In the genomic region with DNA sequence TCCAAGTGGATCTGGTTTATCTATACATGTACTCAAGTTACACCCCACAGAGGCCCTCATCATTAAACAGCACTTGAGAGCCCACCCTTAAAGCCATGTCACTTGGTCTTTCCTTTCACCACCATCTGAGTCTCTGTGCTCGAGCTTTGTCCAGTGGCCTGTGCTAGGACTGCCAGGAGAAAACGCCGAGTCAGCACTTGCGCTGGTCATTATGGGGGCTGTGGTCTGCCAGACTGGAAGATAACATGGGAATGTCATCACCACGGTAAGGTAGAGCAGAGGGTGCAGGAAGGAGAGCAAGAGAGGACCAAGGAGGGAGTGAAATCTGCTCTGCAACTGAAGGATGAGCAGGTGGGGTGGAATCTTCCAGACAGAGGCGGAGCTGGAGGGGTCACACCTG, we compare ENCODE assay signal across 3 mouse cellular contexts.
TF ChIP-seq lines count a peak whose summit lies in the region.

No protein-coding gene starts in this region.

TF ChIP-seq in CH12.LX, 34 proteins besides CTCF, POLR2A, EP300 and RAD21 (continued from another document):
- peak; percentile 86 for TF ChIP-seq MAFK (IDR thresholded peaks at IDR 0.05; ENCODE audit: insufficient replicate concordance, low read length)

TF ChIP-seq in ES-E14, 5 proteins besides CTCF, POLR2A, EP300 and RAD21:
- TF ChIP-seq HCFC1 (IDR thresholded peaks at IDR 0.05; ENCODE audit: borderline replicate concordance, insufficient read depth, low read length) (no peak), MAFK (IDR thresholded peaks at IDR 0.05; ENCODE audit: insufficient read depth, low read depth, low read length) (peak; percentile 97)

TF ChIP-seq in MEL, 35 proteins besides CTCF, POLR2A, EP300 and RAD21 (continued from another document):
- TF ChIP-seq MAFK (IDR thresholded peaks at IDR 0.05; ENCODE audit: borderline replicate concordance, low read depth, low read length): peak; percentile 80
- TF ChIP-seq MYB (IDR thresholded peaks at IDR 0.05; ENCODE audit: low read depth, low read length): no peak
- TF ChIP-seq USF2 (IDR thresholded peaks at IDR 0.05; ENCODE audit: borderline replicate concordance in 1 of 2, insufficient read depth in 1 of 2, low read depth in 1 of 2, low read length in 2 of 2): no peak
- TF ChIP-seq NELFE (IDR thresholded peaks at IDR 0.05; ENCODE audit: low read depth, low read length): no peak
- no peak for TF ChIP-seq GABPA (IDR thresholded peaks at IDR 0.05; ENCODE audit: low read depth, low read length)
- no peak for TF ChIP-seq ZKSCAN1 (IDR thresholded peaks at IDR 0.05; ENCODE audit: low read depth, low read length)
